29 mouse cellular contexts compared by ENCODE assay signal in genomic region chr16:13144682-13145410, GRCm38 (mm10). TPM values are rescaled to one million over a fixed set of nuclear protein-coding genes. Genes with fewer than 3 reads are reported as not detected.
DNase-seq lines count a peak whose midpoint lies in the region; TF ChIP-seq lines count a peak whose summit lies in the region.
"Had no signal": no experiment of that assay in that cellular context is flagged by ENCODE, and none has a peak within 500 bp of the region (broad histone marks: within the 10 kb centered on the region; RNA-seq: fewer than 3 reads in every experiment).

No protein-coding gene starts in this region.

- no peaks in the 10 kb centered on the region for H3K27me3 ChIP-seq in heart, adult 2 months (ENCODE audit: control insufficient read depth, insufficient read depth, low read length)
- H3K27me3 ChIP-seq: CH12.LX; embryonic facial prominence, embryonic 15.5 days; heart, embryonic 13.5 days; liver, embryonic 13.5 days; megakaryocyte, embryonic 14.5 days; midbrain, embryonic 15.5 days; neural tube, embryonic 13.5 days had no signal

- WGBS in heart, adult 2 months, result 89% methylated on average over 10 of the region's 10 CpGs

- TF ChIP-seq EP300 in heart, adult 2 months (IDR thresholded peaks at IDR 0.05; ENCODE audit: insufficient read depth, low read depth, low read length), result no peak

- no peak for TF ChIP-seq POLR2A in heart, adult 2 months (IDR thresholded peaks at IDR 0.05; ENCODE audit: insufficient read depth, low read depth, low read length)

- peak; percentile 81 for DNase-seq in heart, adult 11 months
- DNase-seq in heart, adult 2 months, result no peak
- peak; percentile 57 for DNase-seq in testis, postnatal 10 days (ENCODE audit: low spot score)
- DNase-seq in testis, postnatal 14 days (ENCODE audit: low spot score), result no peak
- peak; percentile 53 for DNase-seq in adrenal gland, postnatal 14 days
- no peak for DNase-seq in c-Kit-positive CD71-positive TER-119-positive erythroid progenitor cells, embryonic 14.5 days (ENCODE audit: low spot score)
- DNase-seq in cerebellum, adult 8-10 months, result no peak
- DNase-seq: B cell, adult 2 months; cerebellum, adult 18-20 months; gastrocnemius, postnatal 10 days; kidney, adult 9 months; kidney, postnatal 25 days; liver, embryonic 13.5 days; lung, adult 2 months; lung, postnatal 36 days; retina, postnatal 1 day; right cerebral cortex, postnatal 25 days; spleen, adult 18-20 months; thymus, adult 18-20 months; thymus, postnatal 36 days had no signal

- intact Hi-C loops in heart, adult 2 months (cut with DNase I), result loop anchor here (5.0 kb wide), 1 partner anchor 257 kb away; no protein-coding TSS in a partner anchor

- H3K4me1 ChIP-seq in heart, adult 2 months (ENCODE audit: control insufficient read depth, insufficient read depth, low read length), result no peaks in the 10 kb centered on the region
- H3K4me1 ChIP-seq: embryonic facial prominence, embryonic 15.5 days; heart, embryonic 13.5 days; liver, embryonic 13.5 days; megakaryocyte, embryonic 14.5 days; midbrain, embryonic 15.5 days; neural tube, embryonic 13.5 days had no signal

- H3K4me3 ChIP-seq in heart, adult 2 months, result no peak overlapping the region
- H3K4me3 ChIP-seq: embryonic facial prominence, embryonic 15.5 days; heart, embryonic 13.5 days; left cerebral cortex, adult 2 months; liver, embryonic 13.5 days; megakaryocyte, embryonic 14.5 days; midbrain, embryonic 15.5 days; myocyte; neural tube, embryonic 13.5 days had no signal

- no peaks in the 10 kb centered on the region for H3K36me3 ChIP-seq in heart, adult 2 months (ENCODE audit: control insufficient read depth, insufficient read depth, low read length)

- no peaks in the 10 kb centered on the region for H3K79me2 ChIP-seq in heart, adult 2 months (replicated peaks; ENCODE audit: control insufficient read depth, insufficient read depth, low read length)

- H3K27ac ChIP-seq in heart, adult 2 months, result no peak overlapping the region
- H3K27ac ChIP-seq: embryonic facial prominence, embryonic 15.5 days; heart, embryonic 13.5 days; hindbrain, embryonic 14.5 days; left cerebral cortex, adult 2 months; liver, embryonic 13.5 days; midbrain, embryonic 15.5 days; neural tube, embryonic 13.5 days had no signal

- H3K9ac ChIP-seq in heart, adult 2 months (ENCODE audit: low read depth, low read length), result no peak overlapping the region
- H3K9ac ChIP-seq: embryonic facial prominence, embryonic 15.5 days; heart, embryonic 13.5 days; hindbrain, embryonic 14.5 days; liver, embryonic 13.5 days; midbrain, embryonic 15.5 days; neural tube, embryonic 13.5 days had no signal

- no peak for TF ChIP-seq CTCF in heart, adult 2 months (IDR thresholded peaks at IDR 0.05)

RNA-seq across cellular contexts. Expression of gene Ercc4, which starts 35.4 kb away (rescaled TPM):
- 1 to 10 TPM; 6.6 to 7.7 TPM for total RNA-seq in heart, adult 2 months (2021)
- 6.2 and 7.8 TPM in 2 replicates for polyA plus RNA-seq in heart, adult 2 months (2012; rRNA removed)
- 14.1 and 17.9 TPM in 2 replicates for total RNA-seq in adrenal gland, postnatal 14 days (2021)

Comparison
In these comparisons a context has a peak if more than half of its experiments do, and no peak if none do; other contexts are left out.
1. DNase-seq: peak in heart, adult 11 months (single experiment), testis, postnatal 10 days (single experiment) and adrenal gland, postnatal 14 days (single experiment); none in heart, adult 2 months (0 of 2), testis, postnatal 14 days (single experiment), c-Kit-positive CD71-positive TER-119-positive erythroid progenitor cells, embryonic 14.5 days (single experiment) and cerebellum, adult 8-10 months (single experiment).